Mouse (Mus musculus) bone marrow macrophage, adult 2 months (primary cell): ENCODE results near the gene Tnfrsf18.

Experiments used
- CTCF ChIP-seq: IDR thresholded peaks from 2 replicates; pipeline ENCODE4 v1.5.1; 2012; ENCODE audit warnings: low read depth, mild to moderate bottlenecking, low read length, moderate library complexity
- POLR2A ChIP-seq: IDR thresholded peaks from 2 replicates; pipeline ENCODE4 v1.6.1; 2012; ENCODE audit warnings: mild to moderate bottlenecking, low read depth, low read length, borderline replicate concordance

DNA sequence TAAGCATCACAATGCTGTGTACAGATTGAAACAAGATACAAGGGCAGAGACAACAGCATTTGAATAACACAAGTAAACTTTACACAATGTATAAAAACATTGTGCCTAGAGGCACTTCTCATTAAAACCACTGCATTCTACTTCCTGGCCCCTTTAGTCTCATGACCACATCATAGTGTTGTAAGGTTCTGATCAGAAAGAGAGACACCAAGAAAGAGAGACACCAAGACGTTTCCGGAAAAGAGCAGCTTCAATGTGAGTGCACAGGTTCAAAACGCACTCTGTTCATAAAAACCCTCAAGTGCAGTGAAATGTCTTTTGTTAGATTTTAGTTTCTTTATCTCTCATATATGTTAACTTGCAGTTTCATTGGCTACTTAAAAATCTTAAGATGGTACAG, 21.9 kb upstream of the Tnfrsf18 start:
- TF ChIP-seq CTCF: no peak
- no peak for TF ChIP-seq POLR2A
